In genomic region chr5:98918716-98919115, GRCm38 (mm10) we compare ENCODE assay signal across 14 mouse cellular contexts.
"Had no signal": no experiment of that assay in that cellular context is flagged by ENCODE, and none has a peak within 500 bp of the region (broad histone marks: within the 10 kb centered on the region; RNA-seq: fewer than 3 reads in every experiment).

No protein-coding gene starts in this region.

- H3K4me1 ChIP-seq: liver, embryonic 13.5 days; neural tube, embryonic 13.5 days had no signal

- ATAC-seq: midbrain, embryonic 16.5 days had no signal

- H3K27ac ChIP-seq: liver, embryonic 13.5 days; midbrain, embryonic 12.5 days; neural tube, embryonic 13.5 days had no signal

- DNase-seq: kidney, adult 11 months; kidney, adult 9 months; kidney, postnatal 10 days; kidney, postnatal 36 days; layer of hippocampus, adult 9-11 months; liver, embryonic 13.5 days; lung, adult 2 months; lung, postnatal 14 days; lung, postnatal 4 days; thymus, postnatal 36 days had no signal

- H3K4me2 ChIP-seq: liver, embryonic 13.5 days; midbrain, embryonic 12.5 days; neural tube, embryonic 13.5 days had no signal

- H3K36me3 ChIP-seq: liver, embryonic 13.5 days; midbrain, embryonic 12.5 days; neural tube, embryonic 13.5 days had no signal

- H3K27me3 ChIP-seq: liver, embryonic 13.5 days; midbrain, embryonic 12.5 days; neural tube, embryonic 13.5 days had no signal

- H3K9ac ChIP-seq: liver, embryonic 13.5 days; midbrain, embryonic 12.5 days; neural tube, embryonic 13.5 days had no signal

- H3K9me3 ChIP-seq: liver, embryonic 13.5 days; midbrain, embryonic 12.5 days; neural tube, embryonic 13.5 days had no signal

- H3K4me3 ChIP-seq: liver, embryonic 13.5 days; midbrain, embryonic 12.5 days; myocyte; neural tube, embryonic 13.5 days had no signal
